Mouse (Mus musculus) heart, embryonic 10.5 days (tissue): ENCODE data around the gene Shkbp1. TPM values are rescaled to one million over a fixed set of nuclear protein-coding genes. Genes with fewer than 3 reads are reported as not detected.

ENCODE experiments used
- DNase-seq: peaks from one replicate; pipeline ENCODE4 v3.0.0-alpha.2; 2017; ENCODE audit warnings: low spot score
- H3K27ac ChIP-seq: fragments of 300-500 bp; sonication (generic); 2 replicates; pipeline ENCODE4 v1.5.1; 2016; ENCODE audit warnings: mild to moderate bottlenecking
- H3K27me3 ChIP-seq: fragments of 300-500 bp; sonication (generic); 2 replicates; pipeline ENCODE4 v1.6.1; 2016; ENCODE audit warnings: mild to moderate bottlenecking; ENCODE audit not compliant: poor library complexity, insufficient read depth, severe bottlenecking
- H3K36me3 ChIP-seq: fragments of 300-500 bp; sonication (generic); 2 replicates; pipeline ENCODE4 v1.6.1; 2016; ENCODE audit warnings: mild to moderate bottlenecking, moderate library complexity
- H3K4me1 ChIP-seq: fragments of 300-500 bp; sonication (generic); 2 replicates; pipeline ENCODE4 v1.6.1; 2016; ENCODE audit warnings: mild to moderate bottlenecking
- H3K4me3 ChIP-seq: fragments of 300-500 bp; sonication (generic); 2 replicates; pipeline ENCODE4 v1.5.1; 2016; ENCODE audit warnings: mild to moderate bottlenecking, moderate library complexity
- H3K9me3 ChIP-seq: fragments of 300-500 bp; sonication (generic); 2 replicates; pipeline ENCODE4 v1.6.1; 2016; ENCODE audit warnings: mild to moderate bottlenecking, moderate library complexity
- WGBS: fragments of 180-500 bp; shearing (Covaris S2); methylation state at CpG from one replicate; pipeline ENCODE4 v1.1.7; 2016; 5-methylcytosine and 5-hydroxymethylcytosine counted together
- polyA plus RNA-seq: library from polyadenylated mRNA; unstranded; fragments of >200 nt; fragmentation: Nextera tagmentation; extraction: Ambion mirVana; gene quantifications from 2 replicates; pipeline ENCODE4 v1.2.1, GENCODE M21; 2016

Gene Shkbp1
- polyA plus RNA-seq, 1 experiment from 2014 or later = 50.4 TPM

- DNase-seq = no peak
- Histone ChIP-seq H3K9me3 (no peaks in the 10 kb centered on the region), H3K4me3 (no peak overlapping the region), H3K4me1 (no peaks in the 10 kb centered on the region), H3K27ac (no peak overlapping the region), H3K27me3 (no peaks in the 10 kb centered on the region), H3K36me3 (no peaks in the 10 kb centered on the region)
- 86% methylated on average over 4 of the region's 4 CpGs for WGBS
These were observed 59.3 kb downstream of the Shkbp1 start for GRCm38 (mm10) chr7:27296518-27296917.

- Histone ChIP-seq H3K9me3 (no peaks in the 10 kb centered on the region), H3K27me3 (no peaks in the 10 kb centered on the region), H3K4me3 (no peak overlapping the region), H3K27ac (no peak overlapping the region), H3K4me1 (no peaks in the 10 kb centered on the region), H3K36me3 (no peaks in the 10 kb centered on the region)
- DNase-seq = no peak
- 81% methylated on average over 4 of the region's 4 CpGs for WGBS
These were observed 59.9 kb downstream of the Shkbp1 start for GRCm38 (mm10) chr7:27295956-27296355.

Other genes starting within 250 kb of the Shkbp1 start
- gene Cyp2f2, start 236.1 kb downstream of the Shkbp1 start, polyA plus RNA-seq = not detected in 2 replicates
- gene Cyp2t4, start 202.3 kb downstream of the Shkbp1 start, polyA plus RNA-seq = 0.11 TPM in 1 of 2 replicates, not detected in the other
- 66.5 and 73.0 TPM in 2 replicates for gene Egln2, start 189.2 kb downstream of the Shkbp1 start, polyA plus RNA-seq
- gene Rab4b, start 177.1 kb downstream of the Shkbp1 start, polyA plus RNA-seq = 59.4 and 63.2 TPM in 2 replicates
- not detected in 2 replicates for gene Gm21983, start 174.9 kb downstream of the Shkbp1 start, polyA plus RNA-seq
- gene Mia, start 174.9 kb downstream of the Shkbp1 start, polyA plus RNA-seq = 1.0 and 1.5 TPM in 2 replicates
- gene BC024978, start 160.2 kb downstream of the Shkbp1 start, polyA plus RNA-seq = 3.1 and 3.2 TPM in 2 replicates
- 227 and 298 TPM in 2 replicates for gene Snrpa, start 159.7 kb downstream of the Shkbp1 start, polyA plus RNA-seq
- 3.4 and 5.0 TPM in 2 replicates for gene Itpkc, start 127.4 kb downstream of the Shkbp1 start, polyA plus RNA-seq
- 12.3 and 13.9 TPM in 2 replicates for gene Coq8b, start 123.0 kb downstream of the Shkbp1 start, polyA plus RNA-seq
- gene Numbl, start 97.6 kb downstream of the Shkbp1 start, polyA plus RNA-seq = 7.0 and 9.6 TPM in 2 replicates
- 19.2 and 23.6 TPM in 2 replicates for gene Ltbp4, start 18.3 kb downstream of the Shkbp1 start, polyA plus RNA-seq
- 1.3 and 2.1 TPM in 2 replicates for gene Gm20479, start 1.4 kb upstream of the Shkbp1 start, polyA plus RNA-seq
- gene Sptbn4, start 91.7 kb upstream of the Shkbp1 start, polyA plus RNA-seq = 0.40 and 0.46 TPM in 2 replicates
- gene Blvrb, start 92.0 kb upstream of the Shkbp1 start, polyA plus RNA-seq = 88.8 and 94.6 TPM in 2 replicates
- 19.0 and 23.8 TPM in 2 replicates for gene Sertad3, start 117.7 kb upstream of the Shkbp1 start, polyA plus RNA-seq
- gene Sertad1, start 130.9 kb upstream of the Shkbp1 start, polyA plus RNA-seq = 34.8 and 38.9 TPM in 2 replicates
- 2.4 and 2.8 TPM in 2 replicates for gene Prx, start 143.3 kb upstream of the Shkbp1 start, polyA plus RNA-seq
- gene Hipk4, start 167.2 kb upstream of the Shkbp1 start, polyA plus RNA-seq = 0.54 and 0.59 TPM in 2 replicates
- 54.1 and 55.6 TPM in 2 replicates for gene Pld3, start 197.2 kb upstream of the Shkbp1 start, polyA plus RNA-seq
- gene 2310022A10Rik, start 197.2 kb upstream of the Shkbp1 start, polyA plus RNA-seq = 36.3 and 37.4 TPM in 2 replicates
- gene Akt2, start 235.5 kb upstream of the Shkbp1 start, polyA plus RNA-seq = 94.8 and 106 TPM in 2 replicates